ENCODE assay signal across 16 mouse cellular contexts in the genomic region with DNA sequence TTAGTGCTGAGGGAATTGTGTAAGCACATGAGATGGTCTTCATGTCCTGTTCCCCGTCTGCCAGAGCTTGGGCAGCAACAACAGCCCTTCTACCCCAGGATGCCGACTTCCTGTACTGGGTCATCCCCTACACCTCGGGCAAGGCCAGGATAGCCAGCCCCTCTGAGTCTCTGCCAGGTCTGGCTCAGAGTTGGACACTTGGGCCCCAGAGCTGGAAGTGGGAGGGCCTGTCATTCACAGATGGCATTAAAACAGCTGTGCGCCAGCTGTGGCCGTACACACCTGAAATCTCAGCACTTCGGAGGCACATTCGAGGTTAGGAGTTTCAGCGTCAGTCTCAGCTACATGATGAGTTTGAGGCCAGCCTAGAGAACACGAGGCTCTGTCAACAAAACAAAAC. TPM values are rescaled to one million over a fixed set of nuclear protein-coding genes. Genes with fewer than 3 reads are reported as not detected.
A peak's percentile ranks its signal among the peaks of the same experiment; 100 is the strongest.
DNase-seq lines count a peak whose midpoint lies in the region; ATAC-seq and TF ChIP-seq lines count a peak whose summit lies in the region.
"Had no signal": no experiment of that assay in that cellular context is flagged by ENCODE, and none has a peak within 500 bp of the region (broad histone marks: within the 10 kb centered on the region; RNA-seq: fewer than 3 reads in every experiment).

No protein-coding gene starts in this region.

- peaks cover 38 to 52% of the 10 kb centered on the region in 2 experiments for H3K4me1 ChIP-seq in heart, embryonic 14.5 days (ENCODE audit: control insufficient read depth in 2 of 2, insufficient read depth in 2 of 2, low read length in 2 of 2)
- peaks cover 20% of the 10 kb centered on the region for H3K4me1 ChIP-seq in cortical plate, adult 2 months (ENCODE audit: control insufficient read depth, insufficient read depth, low read length)

- intact Hi-C loops in heart, postnatal 10 days (cut with DNase I), result no loop called here

- no peak for TF ChIP-seq POLR2A in cortical plate, adult 2 months (IDR thresholded peaks at IDR 0.05; ENCODE audit: extremely low read depth, insufficient read depth, low read length)

- peaks cover 6% of the 10 kb centered on the region; the same call in 1 of the 2 replicates for H3K36me3 ChIP-seq in heart, embryonic 14.5 days (ENCODE audit: control insufficient read depth, insufficient read depth, low read length)
- H3K36me3 ChIP-seq: hindbrain, embryonic 15.5 days; liver, embryonic 15.5 days had no signal

- no peak overlapping the region for H3K4me3 ChIP-seq in heart, embryonic 14.5 days (ENCODE audit: control insufficient read depth in 1 of 2, insufficient read depth in 1 of 2, low read depth in 1 of 2, low read length in 2 of 2)
- H3K4me3 ChIP-seq in cortical plate, adult 2 months (ENCODE audit: insufficient read depth, low read length), result no peak overlapping the region
- H3K4me3 ChIP-seq: erythroblast, embryonic 14.5 days; hindbrain, embryonic 15.5 days; liver, embryonic 15.5 days had no signal

- 74% methylated on average over 9 of the region's 9 CpGs for WGBS in heart, embryonic 14.5 days

- H3K4me2 ChIP-seq in heart, embryonic 14.5 days (ENCODE audit: low read length), result no peak overlapping the region
- H3K4me2 ChIP-seq: hindbrain, embryonic 15.5 days; liver, embryonic 15.5 days; midbrain, embryonic 11.5 days had no signal

- no peak for ATAC-seq in heart, embryonic 14.5 days (ENCODE audit: insufficient number of reproducible peaks, insufficient read depth, low FRiP score, low read depth)

- no peak for DNase-seq in heart, postnatal 10 days
- DNase-seq in 3T3-L1 (ENCODE audit: low read depth, low spot score) (peak; percentile 65), A20 (ENCODE audit: low read depth, low spot score) (peak; percentile 16)
- DNase-seq in layer of hippocampus, adult 18-20 months (ENCODE audit: low spot score in 2 of 2), result no peak
- DNase-seq in spleen, postnatal 36 days (ENCODE audit: low spot score in 2 of 2), result no peak
- DNase-seq: cerebellum, adult 11 months; kidney, adult 11 months; kidney, postnatal 10 days; lung, postnatal 14 days; thymus, adult 2 months had no signal

- 0 out of 2 replicates have a peak overlapping the region, but pooled peaks have one; percentile 17 for H3K9ac ChIP-seq in heart, embryonic 14.5 days (ENCODE audit: low read length)
- H3K9ac ChIP-seq: hindbrain, embryonic 15.5 days; liver, embryonic 15.5 days had no signal

- H3K9me3 ChIP-seq in heart, embryonic 14.5 days (ENCODE audit: control insufficient read depth, low read length), result no peaks in the 10 kb centered on the region
- H3K9me3 ChIP-seq: hindbrain, embryonic 15.5 days; liver, embryonic 15.5 days had no signal

- no peak overlapping the region for H3K27ac ChIP-seq in heart, embryonic 14.5 days (replicated peaks in 1 of 2; ENCODE audit: control insufficient read depth in 1 of 2, insufficient read depth in 1 of 2, low read depth in 2 of 2, low read length in 2 of 2)
- peak overlapping the region; percentile 38; the same call in 1 of the 2 replicates for H3K27ac ChIP-seq in cortical plate, adult 2 months (ENCODE audit: insufficient read depth, low read length)
- H3K27ac ChIP-seq: hindbrain, embryonic 15.5 days; liver, embryonic 15.5 days had no signal

- no peaks in the 10 kb centered on the region for H3K27me3 ChIP-seq in heart, embryonic 14.5 days (ENCODE audit: control insufficient read depth, insufficient read depth, low read length)
- H3K27me3 ChIP-seq: hindbrain, embryonic 15.5 days; liver, embryonic 15.5 days had no signal

- TF ChIP-seq CTCF in cortical plate, adult 2 months (IDR thresholded peaks at IDR 0.05; ENCODE audit: extremely low read depth, insufficient read depth, low read length), result no peak

RNA-seq across cellular contexts. Expression of a gene that starts 7.9 kb away (rescaled TPM):
- polyA plus RNA-seq in heart, embryonic 14.5 days (2014; fragmentation: Nextera tagmentation; extraction: Ambion mirVana), result 2.9 and 3.6 TPM in 2 replicates
- total RNA-seq in heart, postnatal 10 days (2021), result 10 to 100 TPM; 18.4 to 23.3 TPM
- polyA plus RNA-seq in cortical plate, adult 2 months (2012; rRNA removed), result 104 and 122 TPM in 2 replicates
- 100 to 1,000 TPM; 105 to 111 TPM for total RNA-seq in layer of hippocampus, adult 18-20 months (2021)

RNA-seq across cellular contexts. Expression of a gene that starts 23.4 kb away (rescaled TPM):
- 88.3 and 89.7 TPM in 2 replicates for polyA plus RNA-seq in heart, embryonic 14.5 days (2014; fragmentation: Nextera tagmentation; extraction: Ambion mirVana)
- 100 to 1,000 TPM; 129 to 136 TPM for total RNA-seq in heart, postnatal 10 days (2021)
- 38.0 and 44.6 TPM in 2 replicates for polyA plus RNA-seq in cortical plate, adult 2 months (2012; rRNA removed)
- 10 to 100 TPM; 14.3 to 15.7 TPM for total RNA-seq in layer of hippocampus, adult 18-20 months (2021)

RNA-seq across cellular contexts. Expression of a gene that starts 48.0 kb away (rescaled TPM):
- 136 and 153 TPM in 2 replicates for polyA plus RNA-seq in heart, embryonic 14.5 days (2014; fragmentation: Nextera tagmentation; extraction: Ambion mirVana)
- 10 to 100 TPM; 26.4 to 31.4 TPM for total RNA-seq in heart, postnatal 10 days (2021)
- 25.6 and 29.3 TPM in 2 replicates for polyA plus RNA-seq in cortical plate, adult 2 months (2012; rRNA removed)
- total RNA-seq in layer of hippocampus, adult 18-20 months (2021), result 10 to 100 TPM; 23.4 TPM

Comparison
In these comparisons a context has a peak if more than half of its experiments do, and no peak if none do; other contexts are left out.
1. DNase-seq: peak in 3T3-L1 (single experiment) and A20 (single experiment); none in heart, postnatal 10 days (0 of 2), layer of hippocampus, adult 18-20 months (0 of 2) and spleen, postnatal 36 days (0 of 2).
2. RNA of a gene that starts 7.9 kb away (total RNA-seq): 105 to 111 TPM in layer of hippocampus, adult 18-20 months; 18.4 to 23.3 TPM in heart, postnatal 10 days; every median in the first group is over 4 times any median in the second.
3. RNA of a gene that starts 23.4 kb away (total RNA-seq): 129 to 136 TPM in heart, postnatal 10 days; 14.3 to 15.7 TPM in layer of hippocampus, adult 18-20 months; every median in the first group is over 4 times any median in the second.